Mouse (Mus musculus): ENCODE measurements at regions not wholly inside any gene's neighbourhood (a gene's known extent, or its start where the extent isn't known, plus 50 kb on each side); places are given as distances from the start of the nearest gene placed in this dataset.

DNA sequence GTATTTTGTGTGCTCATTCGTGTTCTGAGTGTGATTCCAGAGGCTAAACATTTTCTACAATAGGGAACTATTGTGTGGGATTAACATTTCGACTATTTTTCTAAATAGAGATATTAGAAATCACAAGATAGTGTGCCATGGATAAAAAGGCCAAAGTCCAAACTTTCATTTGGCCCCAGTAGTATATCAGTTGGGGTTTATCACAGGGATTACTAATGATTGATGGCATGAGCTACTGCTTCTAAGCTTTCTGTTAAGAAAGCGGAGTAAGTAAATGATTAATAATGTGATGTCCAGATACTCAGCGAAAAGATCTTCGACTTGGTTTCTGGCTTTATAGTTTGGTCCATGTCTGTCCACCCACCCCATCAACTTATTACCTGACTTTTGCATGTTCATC is 1545.2 kb upstream of the Got2 start:
- Histone ChIP-seq H3K4me2 (replicated peaks; ENCODE audit: low read depth) (no peak overlapping the region), H3K27ac (replicated peaks) (no peak overlapping the region), H3K4me3 (ENCODE audit: low read depth, low read length) (no peak overlapping the region), H3K4me1 (replicated peaks; ENCODE audit: control insufficient read depth, insufficient read depth) (no peaks in the 10 kb centered on the region), H3K36me3 (ENCODE audit: control insufficient read depth, insufficient read depth, low read length) (no peaks in the 10 kb centered on the region), H3K27me3 (ENCODE audit: control insufficient read depth, insufficient read depth, low read length) (no peaks in the 10 kb centered on the region), H3K9me3 (ENCODE audit: control insufficient read depth, low read length) (no peaks in the 10 kb centered on the region), H3K9ac (ENCODE audit: low read length) (no peak overlapping the region)
- 42% methylated on average over 5 of the region's 5 CpGs for WGBS
- ATAC-seq (ENCODE audit: low FRiP score, low TSS enrichment), result no peak
- no peak for DNase-seq (ENCODE audit: low spot score)
- no peak for TF ChIP-seq CTCF (IDR thresholded peaks at IDR 0.05; ENCODE audit: low read depth)
- no peak for TF ChIP-seq EP300 (optimal IDR thresholded peaks at IDR 0.05)

DNA sequence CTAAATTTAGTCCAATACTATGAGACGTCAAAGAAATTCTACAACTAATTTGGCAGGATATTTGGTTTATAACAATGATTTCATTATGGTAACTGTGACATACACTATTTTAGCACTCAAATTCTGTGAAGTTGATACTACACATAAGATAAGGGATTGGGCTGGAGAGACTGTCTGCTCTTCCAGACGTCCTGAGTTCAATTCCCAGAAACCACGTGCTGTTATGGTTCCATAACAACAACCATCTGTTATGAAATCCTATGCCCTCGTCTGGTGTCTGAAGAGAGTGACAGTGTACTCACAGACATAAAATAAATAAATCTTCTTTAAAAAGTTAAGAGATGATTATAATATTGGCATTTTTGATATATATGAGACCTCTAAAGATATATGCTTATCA is 1543.1 kb upstream of the Got2 start:
- Histone ChIP-seq H3K9ac (ENCODE audit: low read length) (no peak overlapping the region), H3K27ac (replicated peaks) (no peak overlapping the region), H3K9me3 (ENCODE audit: control insufficient read depth, low read length) (no peaks in the 10 kb centered on the region), H3K4me3 (ENCODE audit: low read depth, low read length) (no peak overlapping the region), H3K27me3 (ENCODE audit: control insufficient read depth, insufficient read depth, low read length) (no peaks in the 10 kb centered on the region), H3K36me3 (ENCODE audit: control insufficient read depth, insufficient read depth, low read length) (no peaks in the 10 kb centered on the region), H3K4me1 (replicated peaks; ENCODE audit: control insufficient read depth, insufficient read depth) (no peaks in the 10 kb centered on the region), H3K4me2 (replicated peaks; ENCODE audit: low read depth) (no peak overlapping the region)
- DNase-seq (ENCODE audit: low spot score), result no peak
- TF ChIP-seq EP300 (optimal IDR thresholded peaks at IDR 0.05) (no peak), CTCF (IDR thresholded peaks at IDR 0.05; ENCODE audit: low read depth) (no peak)
- 50% methylated on average over 4 of the region's 4 CpGs for WGBS
- ATAC-seq (ENCODE audit: low FRiP score, low TSS enrichment), result no peak

DNA sequence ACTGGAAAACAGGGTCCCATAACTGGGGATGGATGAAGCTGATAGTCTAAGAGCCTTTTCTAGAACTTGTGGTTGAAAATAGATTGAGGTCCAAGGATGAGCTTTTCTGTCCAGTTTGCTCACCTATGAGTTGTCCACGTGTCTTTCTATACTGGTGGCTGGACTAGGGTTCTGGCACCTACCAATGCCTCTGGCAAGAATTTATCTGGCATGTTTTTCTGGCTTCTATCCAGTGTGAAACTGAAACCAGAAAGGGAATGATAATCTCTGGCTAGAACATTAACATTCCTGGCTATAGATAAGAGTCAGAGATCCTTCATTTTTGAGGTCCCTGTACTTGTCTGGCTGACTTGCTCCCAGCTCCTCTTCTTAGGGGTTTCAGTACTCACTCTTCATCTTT is 1534.0 kb upstream of the Got2 start:
- Histone ChIP-seq H3K9ac (ENCODE audit: low read length) (no peak overlapping the region), H3K27me3 (ENCODE audit: control insufficient read depth, insufficient read depth, low read length) (no peaks in the 10 kb centered on the region), H3K4me2 (replicated peaks; ENCODE audit: low read depth) (no peak overlapping the region), H3K36me3 (ENCODE audit: control insufficient read depth, insufficient read depth, low read length) (no peaks in the 10 kb centered on the region), H3K4me3 (ENCODE audit: low read depth, low read length) (no peak overlapping the region), H3K4me1 (replicated peaks; ENCODE audit: control insufficient read depth, insufficient read depth) (no peaks in the 10 kb centered on the region), H3K27ac (replicated peaks) (no peak overlapping the region), H3K9me3 (ENCODE audit: control insufficient read depth, low read length) (no peaks in the 10 kb centered on the region)
- DNase-seq (ENCODE audit: low spot score) (no peak), ATAC-seq (ENCODE audit: low FRiP score, low TSS enrichment) (no peak)
- TF ChIP-seq EP300 (optimal IDR thresholded peaks at IDR 0.05) (no peak), CTCF (IDR thresholded peaks at IDR 0.05; ENCODE audit: low read depth) (no peak)
- WGBS, result 63% methylated on average over 1 of the region's 1 CpGs

DNA sequence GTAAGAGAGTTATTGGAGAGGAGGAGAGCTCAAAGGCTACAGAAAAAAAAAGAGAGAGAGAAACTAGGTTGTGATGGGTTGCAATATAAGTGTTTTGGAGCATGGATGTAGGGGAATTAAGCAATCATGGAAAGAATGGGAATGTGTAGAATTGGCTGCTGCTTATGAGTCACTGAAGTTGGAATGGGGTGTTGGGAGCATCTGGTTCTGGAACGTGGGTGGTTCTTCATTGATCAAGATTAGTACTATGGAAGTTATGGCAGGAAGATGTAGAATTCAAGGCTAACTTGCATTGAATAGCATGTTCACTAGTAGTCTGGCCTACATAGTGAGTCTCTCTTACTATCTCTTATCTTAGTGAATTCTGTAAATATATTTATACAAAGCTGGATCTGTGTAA is 1526.4 kb upstream of the Got2 start:
- H3K9ac ChIP-seq (ENCODE audit: low read length), result no peak overlapping the region
- H3K9me3 ChIP-seq (ENCODE audit: control insufficient read depth, low read length), result no peaks in the 10 kb centered on the region
- no peaks in the 10 kb centered on the region for H3K36me3 ChIP-seq (ENCODE audit: control insufficient read depth, insufficient read depth, low read length)
- TF ChIP-seq CTCF (IDR thresholded peaks at IDR 0.05; ENCODE audit: low read depth) (no peak), EP300 (optimal IDR thresholded peaks at IDR 0.05) (no peak)
- no peak overlapping the region for H3K4me3 ChIP-seq (ENCODE audit: low read depth, low read length)
- no peak for DNase-seq (ENCODE audit: low spot score)
- 82% methylated on average over 1 of the region's 1 CpGs for WGBS
- no peaks in the 10 kb centered on the region for H3K4me1 ChIP-seq (replicated peaks; ENCODE audit: control insufficient read depth, insufficient read depth)
- no peaks in the 10 kb centered on the region for H3K27me3 ChIP-seq (ENCODE audit: control insufficient read depth, insufficient read depth, low read length)
- H3K4me2 ChIP-seq (replicated peaks; ENCODE audit: low read depth), result no peak overlapping the region
- no peak for ATAC-seq (ENCODE audit: low FRiP score, low TSS enrichment)
- no peak overlapping the region for H3K27ac ChIP-seq (replicated peaks)

DNA sequence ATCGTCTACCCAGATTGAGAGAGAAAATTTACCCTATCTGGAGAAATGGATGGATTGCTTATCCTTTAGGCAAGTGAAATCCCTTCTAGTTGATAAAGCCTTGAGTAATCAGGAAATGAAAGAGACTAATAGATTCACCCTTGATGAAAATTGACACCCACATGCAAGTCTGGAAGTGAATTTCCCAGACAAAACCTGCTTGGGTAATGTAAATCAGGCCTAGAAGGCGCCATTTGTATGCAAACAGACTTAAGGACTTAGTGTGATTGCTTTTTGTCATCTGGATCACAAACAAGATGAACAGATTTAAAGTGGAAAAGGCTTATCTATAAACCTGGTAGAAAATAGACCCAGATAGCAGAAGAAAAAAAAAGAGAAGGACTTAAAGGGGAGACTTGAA is 1515.0 kb upstream of the Got2 start:
- Histone ChIP-seq H3K9me3 (ENCODE audit: control insufficient read depth, low read length) (no peaks in the 10 kb centered on the region), H3K4me1 (replicated peaks; ENCODE audit: control insufficient read depth, insufficient read depth) (no peaks in the 10 kb centered on the region), H3K27me3 (ENCODE audit: control insufficient read depth, insufficient read depth, low read length) (no peaks in the 10 kb centered on the region), H3K36me3 (ENCODE audit: control insufficient read depth, insufficient read depth, low read length) (no peaks in the 10 kb centered on the region), H3K4me3 (ENCODE audit: low read depth, low read length) (no peak overlapping the region), H3K9ac (ENCODE audit: low read length) (no peak overlapping the region), H3K4me2 (replicated peaks; ENCODE audit: low read depth) (no peak overlapping the region), H3K27ac (replicated peaks) (no peak overlapping the region)
- WGBS, result 63% methylated on average over 2 of the region's 2 CpGs
- no peak for DNase-seq (ENCODE audit: low spot score)
- TF ChIP-seq CTCF (IDR thresholded peaks at IDR 0.05; ENCODE audit: low read depth), result no peak
- TF ChIP-seq EP300 (optimal IDR thresholded peaks at IDR 0.05), result no peak
- no peak for ATAC-seq (ENCODE audit: low FRiP score, low TSS enrichment)

DNA sequence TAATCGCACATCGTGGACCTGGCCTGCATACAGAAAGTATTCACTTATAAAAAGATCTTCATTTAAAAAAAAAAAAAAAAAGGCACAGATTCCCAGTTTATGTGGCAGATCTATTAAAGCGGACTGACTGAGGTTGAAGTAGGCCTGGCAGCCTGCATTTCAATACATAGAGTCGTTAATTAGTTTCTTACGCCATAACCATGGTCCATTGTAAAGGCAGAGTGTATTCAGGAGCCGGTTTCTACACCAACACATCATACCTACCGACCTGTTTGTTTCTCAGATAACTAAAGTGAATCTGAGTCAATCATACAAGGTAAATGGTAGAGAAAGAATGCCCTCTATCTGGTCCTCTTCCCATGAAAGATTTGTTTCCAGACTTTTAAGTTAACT is 1509.0 kb upstream of the Got2 start:
- no peak overlapping the region for H3K4me2 ChIP-seq (replicated peaks; ENCODE audit: low read depth)
- no peak for ATAC-seq (ENCODE audit: low FRiP score, low TSS enrichment)
- no peak for DNase-seq (ENCODE audit: low spot score)
- TF ChIP-seq CTCF (IDR thresholded peaks at IDR 0.05; ENCODE audit: low read depth) (no peak), EP300 (optimal IDR thresholded peaks at IDR 0.05) (no peak)
- WGBS, result 55% methylated on average over 7 of the region's 7 CpGs
- no peak overlapping the region for H3K27ac ChIP-seq (replicated peaks)
- H3K4me1 ChIP-seq (replicated peaks; ENCODE audit: control insufficient read depth, insufficient read depth), result no peaks in the 10 kb centered on the region
- no peaks in the 10 kb centered on the region for H3K36me3 ChIP-seq (ENCODE audit: control insufficient read depth, insufficient read depth, low read length)
- no peaks in the 10 kb centered on the region for H3K9me3 ChIP-seq (ENCODE audit: control insufficient read depth, low read length)
- no peaks in the 10 kb centered on the region for H3K27me3 ChIP-seq (ENCODE audit: control insufficient read depth, insufficient read depth, low read length)
- H3K9ac ChIP-seq (ENCODE audit: low read length), result no peak overlapping the region
- no peak overlapping the region for H3K4me3 ChIP-seq (ENCODE audit: low read depth, low read length)
